Mouse (Mus musculus) lung, embryonic 14.5 days (tissue): Measurements from ENCODE around the gene Slc34a3. TPM values are rescaled to one million over a fixed set of nuclear protein-coding genes. Genes with fewer than 3 reads are reported as not detected.
A peak's percentile ranks its signal among the peaks of the same experiment; 100 is the strongest.

Experiments used
- ATAC-seq: fragments of 200-750 bp; cut with Nextera tagmentation; 2 replicates; pipeline ENCODE4 v1.8.0; 2017; ENCODE audit warnings: mild to moderate bottlenecking, moderate TSS enrichment, moderate library complexity; ENCODE audit not compliant: insufficient read depth
- DNase-seq: peaks from one replicate; pipeline ENCODE4 v3.0.0-alpha.2; 2015
- H3K27ac ChIP-seq: fragments of 300-500 bp; sonication (generic); 2 replicates; pipeline ENCODE4 v1.5.1; 2014; ENCODE audit warnings: low read depth, mild to moderate bottlenecking, moderate library complexity
- H3K27me3 ChIP-seq: fragments of 300-500 bp; sonication (generic); 2 replicates; pipeline ENCODE4 v1.6.1; 2014; ENCODE audit warnings: low read length, control low read depth; ENCODE audit not compliant: insufficient read depth
- H3K36me3 ChIP-seq: fragments of 300-500 bp; sonication (generic); 2 replicates; pipeline ENCODE4 v1.6.1; 2014; ENCODE audit warnings: control low read depth; ENCODE audit not compliant: insufficient read depth
- H3K4me1 ChIP-seq: fragments of 300-500 bp; sonication (generic); 2 replicates; pipeline ENCODE4 v1.6.1; 2014; ENCODE audit warnings: antibody characterized with exemption, control low read depth; ENCODE audit not compliant: insufficient read depth
- H3K4me2 ChIP-seq: fragments of 300-500 bp; sonication (generic); 2 replicates; pipeline ENCODE4 v1.6.1; 2014; ENCODE audit warnings: mild to moderate bottlenecking
- H3K4me3 ChIP-seq: fragments of 300-500 bp; sonication (generic); 2 replicates; pipeline ENCODE4 v1.5.1; 2014; ENCODE audit warnings: low read depth, low read length
- H3K9ac ChIP-seq: fragments of 300-500 bp; sonication (generic); 2 replicates; pipeline ENCODE4 v1.6.1; 2014
- H3K9me3 ChIP-seq: fragments of 300-500 bp; sonication (generic); 2 replicates; pipeline ENCODE4 v1.6.1; 2016; ENCODE audit warnings: low read depth, low read length, control low read depth
- CTCF ChIP-seq: IDR thresholded peaks from 2 replicates; pipeline ENCODE4 v1.5.1; 2016; ENCODE audit warnings: antibody characterized with exemption, low read depth
- WGBS: fragments of 180-500 bp; shearing (Covaris S2); extraction: QIAGEN DNeasy Blood & Tissue Kit; methylation state at CpG from one replicate; pipeline ENCODE4 v1.1.7; 2014; 5-methylcytosine and 5-hydroxymethylcytosine counted together
- polyA plus RNA-seq: library from polyadenylated mRNA; unstranded; fragments of >200 nt; fragmentation: Nextera tagmentation; extraction: Ambion mirVana; gene quantifications from 2 replicates; pipeline ENCODE4 v1.2.1, GENCODE M21; 2014

Slc34a3 gene
- polyA plus RNA-seq, 1 experiment from 2014 or later = not detected

DNA sequence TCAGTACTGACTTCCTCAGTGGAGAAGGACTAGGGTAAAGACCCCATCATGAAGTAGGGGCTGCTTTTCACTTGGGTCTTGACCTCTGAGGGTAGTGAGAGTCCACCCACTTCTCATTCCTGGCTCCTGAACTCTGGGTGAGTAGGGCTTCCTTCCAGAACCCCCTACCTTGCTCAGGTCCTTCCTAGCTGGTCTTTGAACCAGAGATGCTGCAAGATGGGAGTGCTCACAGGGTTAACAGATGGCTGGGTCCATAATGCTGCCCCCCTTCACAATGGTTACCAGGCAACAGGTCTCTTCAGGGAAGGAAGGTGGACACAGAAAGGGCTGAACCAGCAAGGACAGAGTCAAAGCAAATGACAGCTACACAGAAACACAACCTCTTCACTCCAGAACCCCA lies 15.7 kb downstream of the Slc34a3 start, which contains the start of gene Fam166a:
Gene Fam166a, plus strand, starts transcription at position 301 of the 400 bp plus-strand sequence.
- H3K27ac ChIP-seq = no peak within 1 kb of the TSS
- TF ChIP-seq CTCF = no peak
- H3K4me2 ChIP-seq = no peak within 1 kb of the TSS
- no peak for DNase-seq
- H3K27me3 ChIP-seq = no peaks in the 10 kb centered on the region
- no peaks in the 10 kb centered on the region for H3K4me1 ChIP-seq
- peaks cover 15% of the 10 kb centered on the region for H3K36me3 ChIP-seq
- ATAC-seq = no peak
- H3K9ac ChIP-seq = no peak within 1 kb of the TSS
- no peaks in the 10 kb centered on the region for H3K9me3 ChIP-seq
- no peak within 1 kb of the TSS for H3K4me3 ChIP-seq

DNA sequence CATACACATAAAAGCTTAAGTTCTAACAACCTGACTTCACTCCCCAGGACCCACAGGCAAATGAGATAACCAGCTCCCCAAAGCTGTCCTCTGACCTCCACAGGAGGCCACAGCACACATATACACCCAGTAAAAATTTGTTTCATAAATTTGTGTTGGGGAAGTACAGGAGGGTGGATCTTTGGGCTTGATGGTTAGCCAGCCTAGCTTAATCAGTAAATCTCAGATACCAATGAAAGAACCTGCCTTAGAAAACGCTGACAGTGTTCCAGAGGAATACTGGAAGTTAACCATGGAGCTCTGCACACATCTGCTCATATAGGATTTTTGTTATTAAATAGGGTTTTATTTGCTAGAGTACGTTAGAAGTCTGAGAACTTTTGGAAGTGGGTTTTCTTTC lies 16.5 kb downstream of the Slc34a3 start:
- no peak overlapping the region for H3K4me2 ChIP-seq
- no peaks in the 10 kb centered on the region for H3K27me3 ChIP-seq
- H3K4me1 ChIP-seq = no peaks in the 10 kb centered on the region
- no peak overlapping the region for H3K27ac ChIP-seq
- DNase-seq (no peak), ATAC-seq (no peak)
- no peak overlapping the region for H3K9ac ChIP-seq
- WGBS = 47% methylated on average over 2 of the region's 2 CpGs
- H3K4me3 ChIP-seq = no peak overlapping the region
- TF ChIP-seq CTCF = no peak
- peaks cover 14% of the 10 kb centered on the region for H3K36me3 ChIP-seq
- no peaks in the 10 kb centered on the region for H3K9me3 ChIP-seq

DNA sequence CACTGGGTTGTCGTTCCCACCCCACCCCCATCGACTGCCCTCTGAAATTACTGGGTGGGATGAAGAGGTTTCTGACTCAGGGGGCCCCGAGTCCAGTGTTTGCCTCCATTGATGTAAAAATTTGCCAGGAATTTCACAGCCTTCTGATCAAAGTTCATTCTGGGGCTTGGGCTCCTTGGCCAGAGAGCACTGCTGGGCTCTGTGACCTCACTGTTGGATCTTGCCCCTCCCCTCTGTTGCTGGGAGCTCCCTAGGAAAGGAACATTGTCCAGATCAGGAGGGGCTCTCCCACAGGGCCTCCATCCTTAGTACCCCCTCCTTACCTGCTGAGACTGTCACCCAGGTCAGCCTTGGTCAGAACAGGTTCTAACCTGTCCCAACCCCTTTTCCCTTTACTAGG lies 19.7 kb downstream of the Slc34a3 start, which contains the start of gene Stpg3:
Gene Stpg3, minus strand, starts transcription at position 194 of the 400 bp plus-strand sequence.
- Histone ChIP-seq H3K9ac (no peak within 1 kb of the TSS), H3K4me2 (no peak within 1 kb of the TSS), H3K36me3 (no peaks in the 10 kb centered on the region), H3K9me3 (no peaks in the 10 kb centered on the region), H3K4me1 (peaks cover 8% of the 10 kb centered on the region), H3K27ac (no peak within 1 kb of the TSS), H3K4me3 (no peak within 1 kb of the TSS), H3K27me3 (no peaks in the 10 kb centered on the region)
- no peak for ATAC-seq
- DNase-seq = no peak
- WGBS = 65% methylated on average over 3 of the region's 3 CpGs
- no peak for TF ChIP-seq CTCF

DNA sequence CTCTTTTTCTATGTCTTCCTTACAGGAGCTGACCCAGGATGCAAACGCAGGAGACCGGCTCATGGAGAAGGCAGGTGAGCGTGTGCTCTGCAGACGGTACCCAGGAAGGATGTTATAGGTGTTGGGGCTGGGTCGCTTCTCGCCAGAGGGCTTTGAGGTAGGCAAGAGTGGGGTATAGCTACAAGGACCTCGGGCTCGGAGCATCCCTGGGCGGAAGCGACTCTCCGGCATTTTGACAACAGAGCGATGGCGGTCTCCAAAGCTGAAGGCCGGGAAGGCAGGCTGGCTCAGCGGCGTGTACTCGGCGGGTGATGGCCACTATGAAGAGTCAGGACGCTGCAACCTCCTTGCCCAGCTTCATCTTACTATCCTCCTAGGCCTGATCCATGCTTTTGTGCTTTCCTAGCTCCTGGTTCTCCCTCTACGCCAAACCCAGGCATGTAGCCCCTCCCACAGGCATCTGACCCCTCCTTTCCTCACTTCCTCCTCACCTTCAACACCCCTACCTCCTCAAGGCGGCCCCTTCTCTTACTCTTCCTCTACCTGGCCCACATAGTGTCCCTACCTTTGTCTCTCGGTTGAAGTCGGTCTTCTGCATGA lies 20.8 kb downstream of the Slc34a3 start:
- no peak overlapping the region for H3K4me2 ChIP-seq
- no peak for DNase-seq
- 55% methylated on average over 23 of the region's 23 CpGs for WGBS
- H3K36me3 ChIP-seq = peaks cover 7% of the 10 kb centered on the region
- TF ChIP-seq CTCF = no peak
- H3K27me3 ChIP-seq = no peaks in the 10 kb centered on the region
- no peak overlapping the region for H3K4me3 ChIP-seq
- H3K9ac ChIP-seq = no peak overlapping the region
- peaks cover 8% of the 10 kb centered on the region for H3K4me1 ChIP-seq
- no peaks in the 10 kb centered on the region for H3K9me3 ChIP-seq
- no peak overlapping the region for H3K27ac ChIP-seq
- no peak for ATAC-seq

DNA sequence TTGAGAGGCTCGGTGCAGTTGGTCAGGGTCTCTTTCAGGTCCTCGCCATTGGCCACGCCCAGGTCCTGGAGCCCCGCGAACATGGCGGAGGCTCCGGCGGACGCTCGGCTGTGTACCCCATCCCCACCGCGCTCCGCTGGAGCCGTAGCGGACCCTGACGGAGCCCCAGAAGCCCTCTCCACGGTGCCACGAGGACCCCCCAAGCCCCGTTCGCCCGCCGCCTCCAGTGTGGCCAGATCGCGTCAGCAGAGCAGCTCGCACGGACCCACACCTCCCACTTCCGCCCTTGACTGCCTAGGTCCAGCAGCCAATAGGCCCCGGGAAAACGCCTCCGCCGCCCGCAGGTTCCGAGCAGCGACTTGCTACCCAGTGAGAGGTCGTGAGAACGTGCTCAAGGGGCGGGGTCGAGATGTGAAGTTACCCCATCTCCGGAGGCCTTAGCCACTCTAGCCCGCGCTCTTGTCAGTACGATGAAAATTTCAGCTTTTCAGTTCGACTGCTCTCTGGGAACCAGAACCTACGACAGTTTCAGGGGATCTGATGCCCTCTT lies 23.0 kb downstream of the Slc34a3 start, which contains the start of gene Nelfb:
Gene Nelfb, minus strand, starts transcription at position 369 of the 550 bp plus-strand sequence.
- ATAC-seq (peak; percentile 94), DNase-seq (peak; percentile 95)
- Histone ChIP-seq H3K9me3 (no peaks in the 10 kb centered on the region), H3K4me1 (peaks cover 8% of the 10 kb centered on the region), H3K36me3 (peaks cover 18% of the 10 kb centered on the region), H3K4me2 (peak within 1 kb of the TSS; percentile 94), H3K4me3 (peak within 1 kb of the TSS; percentile 89), H3K27ac (peak within 1 kb of the TSS; percentile 75), H3K9ac (peak within 1 kb of the TSS; percentile 81), H3K27me3 (no peaks in the 10 kb centered on the region)
- WGBS = under 1% methylated on average over 44 of the region's 44 CpGs
- no peak for TF ChIP-seq CTCF

DNA sequence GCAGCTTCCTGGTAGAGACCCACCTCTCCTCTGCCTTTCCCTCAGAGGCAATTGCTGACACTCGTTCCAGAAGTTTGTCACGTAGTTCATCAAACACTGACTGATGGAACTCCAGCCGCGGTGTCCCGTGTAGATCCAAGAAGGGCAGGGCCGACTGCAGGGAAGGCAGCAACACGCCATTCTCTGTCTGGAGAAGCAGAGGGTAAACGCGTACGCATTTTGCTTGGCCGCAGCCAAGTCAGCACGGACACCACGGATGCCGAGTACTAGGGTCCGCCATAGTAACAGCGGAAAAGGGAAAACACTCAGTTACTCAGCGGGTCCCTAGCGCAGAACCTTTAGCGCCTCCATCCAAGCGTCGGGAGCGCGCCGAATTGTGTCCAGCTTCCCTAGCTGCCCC lies 23.5 kb downstream of the Slc34a3 start:
- DNase-seq (no peak), ATAC-seq (peak; percentile 50; the same call in 1 of the 2 replicates)

DNA sequence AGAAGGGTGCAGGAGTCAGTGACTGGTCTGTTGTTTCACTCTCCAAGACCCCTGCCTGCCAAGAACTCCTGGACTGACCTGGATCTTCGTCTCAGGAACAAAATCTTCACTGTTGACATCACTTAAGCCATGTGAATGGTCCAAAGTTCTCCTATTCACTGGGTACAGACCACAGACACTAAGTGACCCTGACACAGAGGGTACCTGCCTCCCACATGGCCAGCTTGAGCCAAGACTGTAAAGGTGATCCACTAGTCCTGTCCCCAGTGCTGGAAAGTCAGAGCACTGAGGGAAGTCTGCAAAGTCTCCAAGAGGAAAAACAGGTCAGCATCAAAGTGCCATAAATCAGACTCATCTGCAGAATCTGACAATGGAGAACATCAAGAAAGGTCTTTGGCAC lies 26.6 kb downstream of the Slc34a3 start:
- Histone ChIP-seq H3K27me3 (no peaks in the 10 kb centered on the region), H3K4me3 (no peak overlapping the region), H3K4me2 (no peak overlapping the region), H3K9ac (no peak overlapping the region), H3K36me3 (peaks cover 53% of the 10 kb centered on the region), H3K27ac (no peak overlapping the region), H3K9me3 (no peaks in the 10 kb centered on the region), H3K4me1 (peaks cover 8% of the 10 kb centered on the region)
- ATAC-seq (no peak), DNase-seq (no peak)
- WGBS = 91% methylated on average over 1 of the region's 1 CpGs
- TF ChIP-seq CTCF = no peak

More for the DNA sequence above, 23.5 kb downstream of the Slc34a3 start:
- peak overlapping the region; percentile 94 for H3K4me2 ChIP-seq
- H3K27ac ChIP-seq = peak overlapping the region; percentile 75
- H3K36me3 ChIP-seq = peaks cover 23% of the 10 kb centered on the region
- peak overlapping the region; percentile 81 for H3K9ac ChIP-seq
- peaks cover 8% of the 10 kb centered on the region for H3K4me1 ChIP-seq
- H3K4me3 ChIP-seq = peak overlapping the region; percentile 89
- TF ChIP-seq CTCF = no peak
- 0% methylated on average over 24 of the region's 24 CpGs for WGBS
- H3K9me3 ChIP-seq = no peaks in the 10 kb centered on the region
- no peaks in the 10 kb centered on the region for H3K27me3 ChIP-seq
